Mouse (Mus musculus) brain, embryonic 14.5 days (tissue): ENCODE results near the gene Galntl6.

Source experiments
- CTCF ChIP-seq: fragments of 200-500 bp; IDR thresholded peaks from 2 replicates; pipeline ENCODE4 v1.5.1; 2012; ENCODE audit warnings: inconsistent platforms, mild to moderate bottlenecking, moderate library complexity, borderline replicate concordance; ENCODE audit not compliant: insufficient read depth, insufficient read length; ENCODE audit errors: extremely low read depth
- POLR2A ChIP-seq: fragments of 200-500 bp; IDR thresholded peaks from 2 replicates; pipeline ENCODE4 v1.6.1; 2012; ENCODE audit warnings: mild to moderate bottlenecking, inconsistent platforms, borderline replicate concordance; ENCODE audit not compliant: poor library complexity, insufficient read depth, insufficient read length, severe bottlenecking; ENCODE audit errors: extremely low read depth

GRCm38 (mm10) chr8:58081715-58082114, 830.7 kb downstream of the Galntl6 start:
- TF ChIP-seq CTCF (no peak), POLR2A (no peak)
